Comparison of ENCODE assay signal across 12 mouse cellular contexts in the genomic region with DNA sequence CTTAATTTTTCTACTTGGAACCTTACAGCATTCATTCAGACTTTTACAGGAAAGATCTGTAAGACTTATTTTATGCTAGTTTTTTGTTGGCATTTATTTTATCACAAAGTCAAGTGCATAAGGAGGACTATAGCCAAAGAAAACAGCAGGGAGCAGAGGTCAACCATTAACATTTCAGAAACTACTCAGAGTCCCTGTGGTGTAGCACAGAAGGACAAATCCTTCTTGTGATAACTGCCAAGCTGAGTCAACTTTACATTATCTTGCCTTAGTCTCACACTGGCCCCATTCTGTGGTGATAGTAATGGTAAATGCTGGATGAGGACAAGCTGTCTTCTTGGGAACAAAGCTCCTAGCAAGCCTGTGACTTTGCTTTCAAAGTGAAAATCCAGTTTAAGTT.
DNase-seq lines count a peak whose midpoint lies in the region.
"Had no signal": no experiment of that assay in that cellular context is flagged by ENCODE, and none has a peak within 500 bp of the region (broad histone marks: within the 10 kb centered on the region; RNA-seq: fewer than 3 reads in every experiment).

No protein-coding gene starts in this region.

- peak; percentile 11 for DNase-seq in adrenal gland, adult 8-10 months
- no peak for DNase-seq in adrenal gland, postnatal 4 days (ENCODE audit: low spot score in 2 of 2)
- peak; percentile 16 for DNase-seq in kidney, adult 9 months
- no peak for DNase-seq in kidney, adult 11 months
- peak; percentile 30 for DNase-seq in adrenal gland, postnatal 10 days
- DNase-seq in kidney, postnatal 4 days = peak; percentile 7
- DNase-seq in frontal cortex, postnatal 14 days (ENCODE audit: low spot score in 2 of 2) = no peak
- DNase-seq in cerebellum, adult 11 months = no peak
- DNase-seq: cerebellum, adult 18-20 months; gastrocnemius, postnatal 25 days; lung, postnatal 4 days; right cerebral cortex, postnatal 25 days had no signal

Comparison
In these comparisons a context has a peak if more than half of its experiments do, and no peak if none do; other contexts are left out.
1. DNase-seq: peak in adrenal gland, adult 8-10 months (single experiment), kidney, adult 9 months (single experiment), adrenal gland, postnatal 10 days (single experiment) and kidney, postnatal 4 days (2 of 2); none in adrenal gland, postnatal 4 days (0 of 2), kidney, adult 11 months (single experiment), frontal cortex, postnatal 14 days (0 of 2) and cerebellum, adult 11 months (single experiment).